Mouse (Mus musculus) liver, adult 2 months (tissue): ENCODE results near the gene Casz1.
A peak's percentile ranks its signal among the peaks of the same experiment; 100 is the strongest.

ENCODE experiments used
- CTCF ChIP-seq: fragments of 200-500 bp; IDR thresholded peaks from 2 replicates; pipeline ENCODE4 v1.5.1; 2011; ENCODE audit warnings: low read depth, low read length, control low read depth
- POLR2A ChIP-seq: fragments of 200-500 bp; IDR thresholded peaks from 2 replicates; pipeline ENCODE4 v1.6.1; 2011; ENCODE audit warnings: low read length, control low read depth; ENCODE audit not compliant: insufficient read depth; ENCODE audit errors: extremely low read depth

- TF ChIP-seq CTCF (peak; percentile 35; the same call in 1 of the 2 replicates), POLR2A (no peak)
These were observed 7.7 kb downstream of the Casz1 start for GRCm38 (mm10) chr4:148811940-148812339.
